Mouse (Mus musculus) ovary, adult 18-20 months (tissue): ENCODE data around the gene Palm.

Experiments
- DNase-seq: peaks from one replicate; pipeline ENCODE4 v3.0.0; 2022; ENCODE audit warnings: low spot score, mixed read lengths

The Palm gene

DNA sequence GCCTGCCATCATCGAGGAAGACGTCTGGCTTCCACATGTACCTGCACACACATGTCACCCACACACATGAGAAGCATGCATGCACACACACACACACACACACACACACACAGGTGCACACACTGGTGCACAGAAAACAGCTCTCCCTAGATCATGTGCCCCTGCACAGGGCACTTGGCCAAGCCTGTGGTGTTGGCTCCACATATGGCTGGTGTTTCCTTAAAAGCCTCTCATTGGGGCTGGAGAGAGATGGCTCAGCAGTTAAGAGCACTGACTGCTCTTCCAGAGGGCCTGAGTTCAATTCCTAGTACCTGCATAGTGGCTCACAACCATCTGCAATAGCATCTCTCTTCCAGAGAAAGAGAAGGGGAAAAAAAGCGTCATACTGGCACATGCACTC, 38.2 kb downstream of the Palm start:
- DNase-seq, result no peak

GRCm38 (mm10) chr10:79832026-79832785, 38.8 kb downstream of the Palm start:
- DNase-seq, result no peak

DNA sequence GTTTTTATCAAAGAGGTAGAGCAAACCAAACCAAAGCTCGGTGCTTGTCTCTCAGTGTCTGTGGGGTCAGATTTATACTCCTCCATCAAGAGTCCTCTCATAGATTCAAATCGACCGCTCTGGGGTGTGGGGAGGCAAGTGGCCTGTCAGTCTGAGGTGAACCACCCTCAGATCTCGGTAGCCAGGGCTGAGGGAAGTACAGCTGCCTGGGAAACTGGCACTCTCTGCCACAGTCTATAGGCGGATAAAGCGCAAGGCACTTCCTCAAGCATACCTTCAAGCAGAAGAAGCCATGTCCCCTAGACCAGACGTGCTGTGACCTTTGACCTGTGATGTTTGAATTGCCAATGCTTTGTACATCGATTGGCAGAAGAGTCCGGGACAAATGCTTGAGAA, 39.4 kb downstream of the Palm start:
- no peak for DNase-seq

GRCm38 (mm10) chr10:79834769-79835398, 41.5 kb downstream of the Palm start:
- DNase-seq, result no peak

DNA sequence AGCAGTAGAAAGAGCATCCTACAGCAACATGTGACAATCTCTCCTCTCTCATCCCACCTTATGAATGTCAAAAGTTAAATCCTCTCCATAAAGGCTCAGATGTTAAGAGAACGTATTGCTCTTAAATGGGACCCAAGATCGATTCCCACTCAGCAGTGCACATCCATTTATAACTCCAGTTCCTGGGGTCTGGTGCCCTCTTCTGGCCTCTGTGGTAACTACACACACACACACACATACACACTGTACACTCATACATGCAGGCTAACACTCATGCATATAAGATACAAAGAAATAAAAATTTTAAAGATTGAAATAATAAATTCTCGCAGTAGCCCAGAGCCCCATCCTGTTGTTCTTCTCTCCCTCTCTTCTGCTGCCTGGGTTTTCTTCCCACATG, 43.5 kb downstream of the Palm start:
- DNase-seq, result no peak

- no peak for DNase-seq
These were observed 44.8 kb downstream of the Palm start for GRCm38 (mm10) chr10:79838151-79838550.

GRCm38 (mm10) chr10:79840091-79840490, 46.7 kb downstream of the Palm start:
- DNase-seq, result no peak

- peak; percentile 67 for DNase-seq
These were observed 47.5 kb downstream of the Palm start for GRCm38 (mm10) chr10:79840644-79841551.

GRCm38 (mm10) chr10:79842322-79842721, 49.0 kb downstream of the Palm start:
- no peak for DNase-seq

GRCm38 (mm10) chr10:79843476-79843875, 50.1 kb downstream of the Palm start:
- DNase-seq, result no peak

- no peak for DNase-seq
These were observed 53.2 kb downstream of the Palm start for GRCm38 (mm10) chr10:79846553-79846952.

DNA sequence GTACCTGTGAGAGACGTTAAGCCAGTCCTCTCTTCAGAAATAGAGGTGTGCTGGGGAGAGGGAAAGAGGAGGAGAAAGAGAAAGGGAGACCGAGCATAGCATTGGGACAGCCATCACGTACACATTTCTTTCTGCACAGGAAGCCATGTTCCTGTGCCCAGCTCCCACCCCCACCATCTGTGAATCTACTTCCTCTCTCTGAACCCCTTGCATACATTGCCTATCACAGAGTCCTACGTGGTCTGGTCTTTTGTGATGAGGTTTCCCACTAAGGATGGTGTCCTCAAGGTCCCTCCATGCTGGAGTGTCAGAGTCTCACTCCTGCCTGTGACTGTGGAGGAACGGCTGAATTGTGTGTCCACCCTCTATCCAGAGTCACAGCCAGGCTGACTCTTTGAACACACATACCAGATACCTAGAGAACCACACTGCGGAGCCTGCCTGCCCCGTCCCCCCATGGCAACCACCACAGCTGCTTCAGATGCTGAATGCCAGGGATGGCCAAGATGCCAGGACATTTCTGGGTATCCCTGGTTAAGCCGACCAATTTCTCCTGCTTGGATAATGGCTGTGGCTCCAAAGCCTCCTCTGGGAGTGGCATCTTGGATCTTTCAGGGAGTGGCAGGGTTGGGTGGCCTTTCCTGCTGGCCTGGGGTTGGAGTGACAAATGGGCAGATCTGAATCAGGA, 56.7 kb downstream of the Palm start:
- no peak for DNase-seq

GRCm38 (mm10) chr10:79851653-79852052, 58.3 kb downstream of the Palm start:
- no peak for DNase-seq

GRCm38 (mm10) chr10:79852107-79852789, 58.9 kb downstream of the Palm start:
- no peak for DNase-seq

DNA sequence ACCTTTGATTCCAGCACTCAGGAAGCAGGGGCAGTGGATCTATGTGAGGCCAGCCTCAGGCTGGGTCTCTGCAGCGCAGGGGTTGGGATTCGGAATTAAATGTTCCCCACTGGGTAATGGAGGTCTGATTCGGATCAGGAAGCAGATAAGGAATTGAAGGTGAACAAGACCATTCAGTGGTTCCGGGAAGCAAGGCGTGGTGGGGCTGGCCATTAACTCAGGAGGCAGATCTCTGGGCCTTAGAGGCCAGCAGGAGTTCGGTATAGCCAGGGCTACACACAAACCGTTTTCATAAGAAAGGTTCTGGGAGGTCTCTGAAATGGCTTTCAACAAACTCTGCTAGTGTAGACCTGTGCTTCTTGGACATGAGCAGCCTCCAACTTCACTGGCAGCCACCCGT, 59.5 kb downstream of the Palm start:
- no peak for DNase-seq

DNA sequence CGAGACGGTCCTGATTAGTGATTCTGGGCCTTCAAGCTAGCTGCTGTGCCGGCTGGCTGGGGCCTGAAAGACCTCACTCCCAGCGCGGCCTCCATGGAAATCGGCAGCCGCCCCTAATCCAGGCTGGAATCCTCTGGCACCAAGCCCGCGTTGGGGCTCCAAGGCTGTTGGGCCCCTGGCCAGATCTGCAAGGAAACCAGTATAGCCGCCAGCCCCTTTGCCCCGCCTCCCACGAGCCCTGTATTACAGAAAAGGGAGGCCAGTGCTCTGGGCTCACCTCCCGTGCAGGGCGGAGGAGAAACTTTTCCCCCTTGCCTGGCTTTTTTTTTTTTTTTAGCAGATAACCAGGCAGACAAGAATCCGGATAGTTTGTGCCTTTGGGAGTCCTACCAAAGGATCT, 60.0 kb downstream of the Palm start:
- peak; percentile 96 for DNase-seq

DNA sequence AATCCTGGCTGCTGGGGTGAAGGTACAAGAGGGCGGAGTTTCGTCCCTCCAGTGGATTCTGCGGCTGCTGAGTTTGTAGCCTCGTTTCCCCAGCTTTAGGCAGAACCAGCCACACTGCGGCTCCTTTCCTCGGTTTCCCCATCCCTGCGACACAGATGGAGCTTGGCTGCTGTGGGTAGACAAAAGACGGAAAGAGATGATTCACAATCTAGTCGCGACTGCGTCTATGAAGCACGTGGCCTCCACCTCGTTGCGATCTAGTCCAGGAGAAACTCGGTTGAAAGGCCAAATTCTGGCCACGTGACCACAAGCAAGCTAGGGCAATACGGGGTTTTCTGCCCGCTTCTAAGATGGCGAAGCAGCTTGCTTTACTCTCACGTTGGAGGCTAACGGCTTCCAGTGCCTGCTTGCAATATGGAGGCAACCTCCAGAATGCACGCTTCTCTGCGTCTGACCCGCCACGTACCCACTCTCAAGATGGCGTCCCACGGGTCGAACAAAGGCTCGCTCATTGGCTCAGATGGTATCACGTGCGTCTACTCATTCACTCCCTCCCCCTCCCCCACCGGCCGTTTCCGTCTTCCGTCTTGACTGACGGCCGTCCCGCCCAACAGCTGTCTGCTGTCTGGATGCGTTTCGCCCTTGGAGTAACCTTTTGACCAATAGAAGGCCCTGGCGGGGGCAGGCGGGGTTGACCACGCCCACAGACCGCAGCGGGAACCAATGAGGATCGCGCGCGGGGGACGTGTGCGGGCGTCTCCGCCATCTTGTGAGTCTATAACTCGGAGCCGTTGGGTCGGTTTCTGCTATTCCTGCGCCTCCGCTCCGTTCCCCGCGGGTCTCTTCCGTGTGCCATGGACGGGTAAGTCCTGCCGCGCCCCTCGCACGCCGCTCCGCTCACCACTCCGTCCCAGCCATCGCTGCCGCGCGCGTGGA, 60.8 kb downstream of the Palm start, which contains the start of gene Ptbp1:
Gene Ptbp1 (plus strand): TSS at position 568 of the 936 bp plus-strand sequence.
- DNase-seq, result peak; percentile 99

DNA sequence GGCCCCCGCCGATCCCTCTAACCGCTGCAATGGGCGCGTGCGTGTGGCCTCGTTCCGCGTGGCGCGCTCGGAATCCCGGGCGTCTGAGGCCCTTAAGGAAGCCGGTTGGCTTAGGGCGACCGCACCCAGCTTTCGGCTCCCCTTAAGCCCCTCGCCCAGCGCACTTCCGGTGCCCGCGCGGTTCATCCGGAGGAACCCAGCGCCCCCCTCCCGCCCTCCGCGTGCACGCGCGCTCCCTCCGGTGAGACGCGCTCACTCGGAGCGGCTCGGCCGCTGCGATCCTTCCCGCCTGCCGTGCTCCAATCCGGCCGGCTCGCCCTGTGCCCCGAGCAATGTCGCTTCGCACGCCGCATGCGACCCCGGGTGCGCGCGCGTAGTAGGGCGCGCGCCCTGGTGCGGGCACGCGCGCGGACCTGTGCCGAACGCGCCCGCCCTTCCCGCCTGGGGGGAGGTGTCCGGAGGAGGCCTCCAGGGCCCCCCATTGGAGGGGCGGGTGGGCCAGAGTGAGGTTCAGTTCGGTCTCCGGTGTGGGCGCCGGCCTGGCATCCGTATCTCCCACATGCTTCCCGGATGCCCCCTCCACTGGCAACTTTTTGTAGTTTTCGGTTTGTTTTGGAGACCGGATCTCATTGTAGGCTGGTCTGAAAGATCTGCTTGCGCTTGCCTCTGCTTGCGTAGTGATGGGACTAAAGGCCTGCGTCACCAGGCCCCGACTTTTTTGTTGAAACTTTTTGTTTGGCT, 61.6 kb downstream of the Palm start:
- DNase-seq, result no peak

DNA sequence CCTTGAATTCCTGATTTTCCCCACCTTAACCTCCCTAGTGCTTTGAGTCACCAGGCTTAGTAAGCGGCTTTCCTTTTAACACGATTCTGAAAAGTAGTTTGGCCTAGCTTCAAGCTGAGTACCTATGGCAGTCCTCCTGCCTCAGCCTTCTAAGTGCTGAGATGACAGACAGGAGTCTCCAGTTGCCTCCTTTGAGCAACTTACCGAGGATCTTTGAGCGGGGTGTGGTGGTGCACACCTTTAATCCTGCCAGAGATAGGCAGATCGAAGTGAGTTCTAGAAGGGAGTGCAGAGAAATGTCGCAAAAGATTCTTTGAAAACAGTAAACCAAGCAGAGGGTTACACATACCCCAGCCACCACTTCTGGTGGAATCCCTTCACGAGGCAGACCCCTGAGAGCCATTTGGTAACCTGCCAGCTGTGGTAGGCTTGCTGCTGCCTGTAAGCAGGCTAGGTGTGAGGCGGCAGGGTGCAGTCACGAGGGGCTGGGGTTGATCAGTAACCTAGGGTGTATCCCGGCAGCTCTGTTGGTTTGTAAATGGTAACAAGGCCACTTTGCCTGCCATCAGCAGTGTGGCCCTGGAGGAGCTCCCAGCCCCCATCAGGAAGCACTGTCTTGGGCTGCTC, 62.3 kb downstream of the Palm start:
- no peak for DNase-seq
